Mouse (Mus musculus) heart, embryonic 15.5 days (tissue): ENCODE data around the gene Phf23. TPM values are rescaled to one million over a fixed set of nuclear protein-coding genes. Genes with fewer than 3 reads are reported as not detected.
A peak's percentile ranks its signal among the peaks of the same experiment; 100 is the strongest.

Source experiments
- ATAC-seq: fragments of 200-750 bp; cut with Nextera tagmentation; replicated peaks from 2 replicates; pipeline ENCODE4 v1.8.0; 2017; ENCODE audit warnings: low read depth, moderate TSS enrichment; ENCODE audit not compliant: insufficient number of reproducible peaks, insufficient read depth, low FRiP score
- H3K27ac ChIP-seq: fragments of 300-500 bp; sonication (generic); 2 replicates; pipeline ENCODE4 v1.5.1; 2015; ENCODE audit warnings: mild to moderate bottlenecking, inconsistent platforms
- H3K27me3 ChIP-seq: fragments of 300-500 bp; sonication (generic); 2 replicates; pipeline ENCODE4 v1.6.1; 2015; ENCODE audit warnings: inconsistent platforms
- H3K36me3 ChIP-seq: fragments of 300-500 bp; sonication (generic); 2 replicates; pipeline ENCODE4 v1.6.1; 2015; ENCODE audit warnings: mild to moderate bottlenecking, inconsistent platforms
- H3K4me1 ChIP-seq: fragments of 300-500 bp; sonication (generic); replicated peaks from 2 replicates; pipeline ENCODE4 v1.6.1; 2015; ENCODE audit warnings: inconsistent platforms
- H3K4me2 ChIP-seq: fragments of 300-500 bp; sonication (generic); 2 replicates; pipeline ENCODE4 v1.6.1; 2015; ENCODE audit warnings: inconsistent platforms, mild to moderate bottlenecking, moderate library complexity
- H3K4me3 ChIP-seq: fragments of 300-500 bp; sonication (generic); 2 replicates; pipeline ENCODE4 v1.5.1; 2015; ENCODE audit warnings: mild to moderate bottlenecking, inconsistent platforms
- H3K9ac ChIP-seq: fragments of 300-500 bp; sonication (generic); 2 replicates; pipeline ENCODE4 v1.6.1; 2015; ENCODE audit warnings: mild to moderate bottlenecking, inconsistent platforms
- H3K9me3 ChIP-seq: fragments of 300-500 bp; sonication (generic); replicated peaks from 2 replicates; pipeline ENCODE4 v1.6.1; 2016; ENCODE audit warnings: inconsistent platforms
- WGBS: fragments of 180-500 bp; shearing (Covaris S2); methylation state at CpG from one replicate; pipeline ENCODE4 v1.1.7; 2015; ENCODE audit warnings: mixed read lengths; 5-methylcytosine and 5-hydroxymethylcytosine counted together
- microRNA counts: library from miRNA; unstranded; fragments of <30 nt; microRNA quantifications from one replicate; lab custom pipeline; 2016
- microRNA-seq: library from miRNA; unstranded; fragments of <30 nt; microRNA quantifications from one replicate; pipeline ENCODE4, GENCODE M21; 2016
- polyA plus RNA-seq: library from polyadenylated mRNA; unstranded; fragments of >200 nt; fragmentation: Nextera tagmentation; extraction: Ambion mirVana; gene quantifications from 2 replicates; pipeline ENCODE4 v1.2.1, GENCODE M21; 2015

Gene Phf23
- polyA plus RNA-seq, 1 experiment from 2014 or later, result 38.4 TPM

DNA sequence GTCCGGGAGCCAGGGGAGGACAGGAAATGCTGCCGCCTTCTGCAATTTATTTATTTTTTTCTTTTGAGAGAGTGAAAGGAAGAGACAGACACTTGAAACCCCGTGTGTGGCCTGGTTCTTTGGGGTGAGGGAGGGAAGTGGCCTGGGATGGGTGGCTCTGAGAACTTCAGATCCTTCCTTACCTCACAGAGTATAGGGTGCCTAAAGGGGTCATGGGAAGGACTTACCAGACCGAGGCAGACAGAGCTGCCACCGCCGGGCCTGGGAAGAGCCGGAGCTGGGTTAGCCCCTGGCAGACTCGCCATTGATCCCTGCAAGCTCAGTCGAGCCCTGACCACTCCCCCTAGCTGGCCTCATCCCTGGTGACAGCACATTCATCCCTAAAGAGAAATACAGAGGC is 49.9 kb downstream of the Phf23 start:
- Histone ChIP-seq H3K27me3 (no peaks in the 10 kb centered on the region), H3K9ac (no peak overlapping the region), H3K27ac (no peak overlapping the region), H3K4me2 (no peak overlapping the region), H3K36me3 (no peaks in the 10 kb centered on the region), H3K4me1 (no peaks in the 10 kb centered on the region), H3K9me3 (no peaks in the 10 kb centered on the region), H3K4me3 (no peak overlapping the region)
- WGBS, result 56% methylated on average over 9 of the region's 9 CpGs
- no peak for ATAC-seq

DNA sequence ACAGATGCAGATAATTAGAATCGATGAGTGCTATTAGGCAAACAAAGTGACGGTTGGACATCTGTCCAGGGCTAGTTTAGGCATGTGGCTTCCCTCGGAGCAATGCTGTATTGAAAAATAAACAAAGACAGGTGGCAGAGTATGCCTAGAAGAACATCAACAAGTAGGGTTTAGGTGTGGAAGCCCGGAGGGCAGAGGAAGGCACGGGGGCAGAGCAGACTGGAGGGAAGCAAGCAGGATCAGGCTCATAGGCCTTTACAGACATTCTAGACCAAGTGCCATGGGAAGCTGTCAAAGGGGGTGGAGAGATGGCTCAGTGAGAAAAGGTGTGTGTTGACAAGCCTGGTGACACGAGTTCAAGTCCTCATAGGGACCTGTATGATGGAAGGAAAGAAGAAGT is 53.8 kb downstream of the Phf23 start:
- ATAC-seq, result no peak
- H3K9ac ChIP-seq, result no peak overlapping the region
- no peak overlapping the region for H3K4me2 ChIP-seq
- 78% methylated on average over 6 of the region's 6 CpGs for WGBS
- H3K4me3 ChIP-seq, result no peak overlapping the region
- no peaks in the 10 kb centered on the region for H3K36me3 ChIP-seq
- no peaks in the 10 kb centered on the region; the same call in none of the 2 replicates for H3K27me3 ChIP-seq
- H3K9me3 ChIP-seq, result no peaks in the 10 kb centered on the region
- no peak overlapping the region for H3K27ac ChIP-seq
- no peaks in the 10 kb centered on the region for H3K4me1 ChIP-seq

MicroRNA genes within 50 kb of the gene (microRNA counts, 519-probe panel; counts per million panel counts)
- not detected for microRNA mmu-miR-324-3p (lab: Ali Mortazavi, UCI)
- microRNA mmu-miR-324-5p (lab: Ali Mortazavi, UCI), result 2,873 counts per million, percentile 70 among the panel's probes with 10 or more counts

Small RNAs within 50 kb of the gene (microRNA-seq; reads per million reads assigned to microRNA genes)
- gene Gm44349, result not detected
- gene Mir324, result 2,248 reads per million, percentile 84 among the genes with 10 or more reads in this experiment

Other genes starting within 250 kb of the Phf23 start
- 10.9 and 18.3 TPM in 2 replicates for gene Polr2a, start 237.1 kb upstream of the Phf23 start, polyA plus RNA-seq
- gene Slc35g3, start 233.8 kb upstream of the Phf23 start, polyA plus RNA-seq, result 0.16 and 0.48 TPM in 2 replicates
- gene Zbtb4, start 229.9 kb upstream of the Phf23 start, polyA plus RNA-seq, result 3.1 and 3.8 TPM in 2 replicates
- gene Chrnb1, start 199.8 kb upstream of the Phf23 start, polyA plus RNA-seq, result 5.4 and 7.5 TPM in 2 replicates
- 1.8 and 2.9 TPM in 2 replicates for gene Fgf11, start 193.9 kb upstream of the Phf23 start, polyA plus RNA-seq
- 1.1 and 2.6 TPM in 2 replicates for gene Tmem102, start 190.2 kb upstream of the Phf23 start, polyA plus RNA-seq
- gene Gm39566, start 180.5 kb upstream of the Phf23 start, polyA plus RNA-seq, result not detected in 2 replicates
- gene Spem2, start 177.3 kb upstream of the Phf23 start, polyA plus RNA-seq, result not detected in 2 replicates
- not detected in 2 replicates for gene Spem1, start 173.6 kb upstream of the Phf23 start, polyA plus RNA-seq
- 1.6 and 2.2 TPM in 2 replicates for gene Nlgn2, start 158.0 kb upstream of the Phf23 start, polyA plus RNA-seq
- 291 and 359 TPM in 2 replicates for gene Tmem256, start 157.3 kb upstream of the Phf23 start, polyA plus RNA-seq
- 68.5 and 81.4 TPM in 2 replicates for gene Plscr3, start 149.4 kb upstream of the Phf23 start, polyA plus RNA-seq
- 0.31 and 0.80 TPM in 2 replicates for gene Tnk1, start 137.0 kb upstream of the Phf23 start, polyA plus RNA-seq
- gene Tmem95, start 117.8 kb upstream of the Phf23 start, polyA plus RNA-seq, result not detected in 2 replicates
- 3.3 and 5.7 TPM in 2 replicates for gene Kctd11, start 114.4 kb upstream of the Phf23 start, polyA plus RNA-seq
- 4.5 and 14.8 TPM in 2 replicates for gene Acap1, start 100.2 kb upstream of the Phf23 start, polyA plus RNA-seq
- gene 2810408A11Rik, start 94.8 kb upstream of the Phf23 start, polyA plus RNA-seq, result 3.7 and 5.8 TPM in 2 replicates
- 5.2 and 7.0 TPM in 2 replicates for gene Neurl4, start 94.7 kb upstream of the Phf23 start, polyA plus RNA-seq
- gene Gps2, start 81.9 kb upstream of the Phf23 start, polyA plus RNA-seq, result 44.8 and 54.9 TPM in 2 replicates
- gene Eif5a, start 73.8 kb upstream of the Phf23 start, polyA plus RNA-seq, result 975 and 1,130 TPM in 2 replicates
- 5.5 and 5.7 TPM in 2 replicates for gene Ybx2, start 60.0 kb upstream of the Phf23 start, polyA plus RNA-seq
- 42.0 and 42.6 TPM in 2 replicates for gene Slc2a4, start 47.6 kb upstream of the Phf23 start, polyA plus RNA-seq
- 3.8 and 13.9 TPM in 2 replicates for gene Cldn7, start 31.0 kb upstream of the Phf23 start, polyA plus RNA-seq
- gene Ctdnep1, start 14.6 kb upstream of the Phf23 start, polyA plus RNA-seq, result 19.9 and 21.6 TPM in 2 replicates
- gene Elp5, start 13.3 kb upstream of the Phf23 start, polyA plus RNA-seq, result 97.8 and 99.6 TPM in 2 replicates
- 402 and 455 TPM in 2 replicates for gene Gabarap, start 4.6 kb upstream of the Phf23 start, polyA plus RNA-seq
- gene Dvl2, start 4.8 kb downstream of the Phf23 start, polyA plus RNA-seq, result 17.4 and 24.8 TPM in 2 replicates
- 200 and 235 TPM in 2 replicates for gene Acadvl, start 19.6 kb downstream of the Phf23 start, polyA plus RNA-seq
- 4.8 and 5.1 TPM in 2 replicates for gene Dlg4, start 21.2 kb downstream of the Phf23 start, polyA plus RNA-seq
- gene Asgr1, start 58.3 kb downstream of the Phf23 start, polyA plus RNA-seq, result 0.29 TPM in 1 of 2 replicates, not detected in the other
- 0.22 TPM in 1 of 2 replicates, not detected in the other for gene Asgr2, start 96.9 kb downstream of the Phf23 start, polyA plus RNA-seq
- gene Mgl2, start 134.6 kb downstream of the Phf23 start, polyA plus RNA-seq, result 0.40 and 0.82 TPM in 2 replicates
- 0.40 and 0.67 TPM in 2 replicates for gene Clec10a, start 160.4 kb downstream of the Phf23 start, polyA plus RNA-seq
- 0.54 and 0.65 TPM in 2 replicates for gene Slc16a11, start 217.0 kb downstream of the Phf23 start, polyA plus RNA-seq
- gene Slc16a13, start 225.3 kb downstream of the Phf23 start, polyA plus RNA-seq, result 4.5 and 5.2 TPM in 2 replicates
- 18.1 and 19.8 TPM in 2 replicates for gene Bcl6b, start 234.0 kb downstream of the Phf23 start, polyA plus RNA-seq
- 107 and 113 TPM in 2 replicates for gene 0610010K14Rik, start 242.1 kb downstream of the Phf23 start, polyA plus RNA-seq
- 7.3 and 10.3 TPM in 2 replicates for gene Gm21988, start 244.1 kb downstream of the Phf23 start, polyA plus RNA-seq
- gene Rnasek, start 244.1 kb downstream of the Phf23 start, polyA plus RNA-seq, result 198 and 215 TPM in 2 replicates